Mouse (Mus musculus): Measurements from ENCODE around the gene Gm28635.

Gm28635 gene

DNA sequence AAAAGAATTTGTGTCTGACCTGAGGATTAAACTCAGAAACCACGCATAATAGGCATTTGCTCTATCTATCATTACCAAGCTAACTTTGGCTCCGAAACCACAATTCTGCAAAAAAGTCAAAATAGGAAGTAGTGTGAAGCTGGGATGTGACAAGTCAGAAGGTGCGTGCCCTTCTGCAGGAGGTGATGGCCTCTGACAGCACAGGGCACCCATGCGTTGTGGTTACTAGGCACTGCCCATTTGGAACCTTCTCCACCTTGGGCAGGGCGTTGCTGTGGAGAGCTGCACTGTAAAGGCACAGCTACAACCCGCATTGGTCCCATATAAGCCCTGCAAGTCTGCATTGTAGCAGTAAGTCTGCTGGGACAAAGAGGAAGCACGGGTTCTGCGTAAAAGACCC is 85.0 kb downstream of the Gm28635 start:
- DNase-seq (ENCODE audit: low spot score in 2 of 2): no peak

DNA sequence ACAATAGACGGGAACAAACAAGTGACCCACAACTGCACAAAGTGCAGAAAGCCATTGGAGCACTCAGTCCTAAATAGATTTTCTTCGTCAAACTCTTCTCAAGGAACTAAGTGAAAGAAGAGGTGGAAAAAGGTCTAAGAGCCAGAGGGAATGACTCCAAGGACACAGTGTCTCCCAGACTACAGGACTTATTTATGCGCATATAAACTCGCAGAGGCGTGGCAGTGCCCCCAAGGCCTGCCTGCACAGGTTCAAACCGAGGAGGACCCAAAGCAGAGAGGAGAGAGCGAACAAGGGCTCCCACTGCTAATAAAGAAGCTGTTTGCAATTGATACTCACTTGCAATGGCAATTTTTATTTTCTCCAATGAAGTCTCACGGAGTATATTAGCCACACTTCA is 92.1 kb downstream of the Gm28635 start:
- no peak for DNase-seq (ENCODE audit: low spot score in 2 of 2)

DNA sequence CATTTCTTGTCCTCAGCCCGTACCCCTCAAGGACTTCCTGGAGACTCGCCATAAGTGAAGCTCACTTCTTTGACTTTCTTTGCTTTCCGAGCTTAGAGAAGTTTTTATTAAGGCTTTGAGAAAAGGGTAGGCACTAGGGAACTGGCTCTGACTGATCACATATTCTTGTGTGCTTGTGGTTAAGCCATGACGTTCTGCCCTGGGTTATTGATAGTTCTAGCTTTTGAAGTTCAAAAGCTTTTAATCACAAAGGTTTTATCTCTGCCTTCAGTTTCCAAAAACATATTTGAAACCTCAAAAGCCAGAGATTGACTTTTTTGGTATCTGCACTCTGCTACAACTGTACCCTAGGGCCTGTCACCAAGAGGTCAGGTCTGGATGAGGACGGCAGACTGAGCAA is 95.6 kb downstream of the Gm28635 start:
- no peak for DNase-seq (ENCODE audit: low spot score in 2 of 2)

DNA sequence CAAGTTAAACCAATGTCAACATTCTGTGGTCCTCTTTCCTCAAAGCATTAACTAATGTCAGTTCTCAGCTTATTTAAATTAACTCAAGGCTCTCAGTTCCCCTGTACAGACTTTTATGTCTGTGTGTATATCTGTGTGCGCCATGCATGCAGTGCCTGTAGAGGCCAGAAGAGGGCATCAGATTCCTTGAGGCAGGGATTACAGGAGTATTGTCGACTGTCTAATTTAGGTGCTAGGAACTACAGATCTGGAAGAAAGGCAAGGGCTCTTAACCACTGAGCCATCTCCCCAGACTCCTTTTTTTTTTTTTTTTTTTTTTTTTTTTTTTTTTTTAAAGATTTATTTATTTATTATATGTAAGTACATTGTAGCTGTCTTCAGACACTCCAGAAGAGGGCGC is 96.6 kb downstream of the Gm28635 start:
- no peak for DNase-seq (ENCODE audit: low spot score in 2 of 2)

DNA sequence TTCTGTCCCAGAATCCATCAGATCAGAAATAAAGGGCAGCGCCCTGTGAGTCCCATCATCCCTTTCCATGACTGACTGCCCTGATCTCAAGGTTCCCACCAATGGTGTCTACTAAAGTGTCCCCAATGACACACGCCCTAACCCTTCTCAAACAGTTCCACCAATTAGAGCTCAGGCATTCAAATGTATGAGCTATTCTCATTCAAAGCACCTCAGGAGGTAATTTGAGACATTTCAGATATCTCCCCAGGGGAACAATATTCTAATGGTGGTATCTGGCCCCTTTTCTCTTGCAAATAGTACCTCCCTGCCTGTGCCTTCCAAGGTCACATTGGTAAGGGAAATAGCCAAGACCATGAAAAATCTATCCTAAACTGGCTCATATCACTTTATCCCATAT is 98.5 kb downstream of the Gm28635 start:
- no peak for DNase-seq (ENCODE audit: low spot score in 2 of 2)

DNA sequence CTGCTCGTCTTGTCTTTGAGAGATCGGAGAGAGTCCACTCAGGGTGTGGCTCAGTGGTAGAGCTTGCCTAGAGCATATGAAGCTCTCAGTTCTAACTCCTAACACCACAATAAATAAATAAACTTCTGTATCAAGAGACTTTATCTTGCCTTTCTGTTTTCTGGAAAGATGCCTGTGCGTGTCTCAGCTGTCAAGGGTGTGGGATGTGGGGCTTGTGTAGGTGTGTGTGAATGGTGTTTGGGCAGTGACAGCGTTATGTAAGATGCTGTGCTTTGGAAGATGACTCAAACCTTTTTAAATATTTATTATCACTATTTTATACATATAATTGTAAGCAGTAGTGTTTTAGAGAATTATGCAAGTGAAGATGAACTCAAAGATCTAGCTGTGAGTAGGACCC is 103.7 kb downstream of the Gm28635 start:
- DNase-seq (ENCODE audit: low spot score in 2 of 2): no peak

DNA sequence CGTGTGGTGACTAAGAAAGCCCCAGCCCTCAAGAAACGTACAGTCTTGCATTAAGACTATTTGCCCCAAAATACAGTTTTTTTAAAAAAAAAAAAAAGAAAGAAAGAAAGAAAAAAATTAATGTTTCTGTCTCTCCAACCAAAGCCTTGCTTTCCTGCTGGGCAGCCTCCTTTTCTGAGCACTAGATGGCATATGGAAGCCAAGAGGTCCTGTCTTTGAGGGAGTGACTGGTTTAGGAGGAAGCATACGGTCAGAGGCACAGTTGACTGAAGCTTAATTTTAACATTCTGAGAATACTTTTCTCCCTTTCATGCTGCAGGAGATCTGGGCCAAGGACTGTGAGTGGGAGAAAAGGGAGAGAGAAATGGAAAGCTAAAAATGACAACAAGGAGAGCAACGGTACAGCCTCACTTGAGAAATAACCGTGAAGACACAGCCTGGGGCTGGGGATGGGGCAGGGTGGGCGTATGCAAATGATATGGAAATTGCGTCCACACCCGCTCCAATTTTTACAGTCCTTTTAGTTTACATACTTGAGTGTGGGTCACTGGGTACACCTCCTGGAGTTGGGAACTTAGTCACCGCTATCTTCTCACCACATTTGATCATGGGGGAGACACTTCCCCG is 120.8 kb downstream of the Gm28635 start:
- no peak for DNase-seq (ENCODE audit: low spot score in 2 of 2)

Data from spleen, postnatal 36 days (tissue).